Mouse (Mus musculus) ES-Bruce4 (cell line): Measurements from ENCODE around the gene AI464131. TPM values are rescaled to one million over a fixed set of nuclear protein-coding genes. Genes with fewer than 3 reads are reported as not detected.
A peak's percentile ranks its signal among the peaks of the same experiment; 100 is the strongest.

ENCODE experiments used
- H3K27ac ChIP-seq: 2 replicates; pipeline ENCODE4 v1.5.1; 2012; ENCODE audit warnings: low read length, inconsistent platforms; ENCODE audit not compliant: insufficient read depth
- H3K27me3 ChIP-seq: 2 replicates; pipeline ENCODE4 v1.6.1; 2012; ENCODE audit warnings: mild to moderate bottlenecking, low read length, inconsistent platforms; ENCODE audit not compliant: control insufficient read depth, poor library complexity, insufficient read depth, severe bottlenecking
- H3K36me3 ChIP-seq: 2 replicates; pipeline ENCODE4 v1.6.1; 2012; ENCODE audit warnings: inconsistent platforms, mild to moderate bottlenecking, low read length, moderate library complexity; ENCODE audit not compliant: control insufficient read depth, poor library complexity, insufficient read depth, severe bottlenecking
- H3K4me1 ChIP-seq: one replicate; pipeline ENCODE4 v1.8.1; 2011; ENCODE audit warnings: low read length; ENCODE audit not compliant: control insufficient read depth, insufficient read depth
- H3K4me3 ChIP-seq: 2 replicates; pipeline ENCODE4 v1.5.1; 2011; ENCODE audit warnings: low read depth, mild to moderate bottlenecking, low read length
- H3K9ac ChIP-seq: 2 replicates; pipeline ENCODE4 v1.6.1; 2012; ENCODE audit warnings: low read depth, mild to moderate bottlenecking, inconsistent platforms; ENCODE audit not compliant: poor library complexity, severe bottlenecking
- H3K9me3 ChIP-seq: replicated peaks from 2 replicates; pipeline ENCODE4 v1.6.1; 2012; ENCODE audit warnings: mild to moderate bottlenecking, low read length, inconsistent platforms; ENCODE audit not compliant: control insufficient read depth, poor library complexity, insufficient read depth, severe bottlenecking
- CTCF ChIP-seq: IDR thresholded peaks from one replicate; pipeline ENCODE4 v1.8.1; 2011; ENCODE audit warnings: low read depth, low read length
- EP300 ChIP-seq: IDR thresholded peaks from 2 replicates; pipeline ENCODE4 v1.6.1; 2011; ENCODE audit warnings: low read depth, low read length; ENCODE audit not compliant: insufficient read depth
- POLR2A ChIP-seq: IDR thresholded peaks from one replicate; pipeline ENCODE4 v1.8.1; 2011; ENCODE audit warnings: low read length; ENCODE audit not compliant: insufficient read depth
- polyA plus RNA-seq: library from polyadenylated mRNA; stranded (reverse); fragments of >200 nt; gene quantifications from 2 replicates; pipeline ENCODE4 v1.2.4, GENCODE M21; 2011; ENCODE audit warnings: low read depth; ENCODE audit not compliant: missing spikeins, insufficient read depth, insufficient read length

AI464131 gene
- 3.8 and 3.9 TPM in 2 replicates for polyA plus RNA-seq

- peaks cover 2% of the 10 kb centered on the region for H3K4me1 ChIP-seq
- no peaks in the 10 kb centered on the region for H3K27me3 ChIP-seq
- H3K36me3 ChIP-seq, result no peaks in the 10 kb centered on the region
- H3K27ac ChIP-seq, result no peak within 1 kb of the TSS
- peak within 1 kb of the TSS; percentile 23; the same call in 1 of the 2 replicates for H3K9ac ChIP-seq
- peak within 1 kb of the TSS; percentile 69 for H3K4me3 ChIP-seq
- no peaks in the 10 kb centered on the region for H3K9me3 ChIP-seq
- no peak for TF ChIP-seq CTCF
- TF ChIP-seq POLR2A, result peak; percentile 47
- 0 out of 2 replicates have a peak, but pooled peaks have one; percentile 3 for TF ChIP-seq EP300
Measured at GRCm38 (mm10) chr4:41502986-41503412, at the start of gene AI464131. AI464131 (minus strand) TSS chr4:41503076.

GRCm38 (mm10) chr4:41552529-41552928 lies 49.7 kb upstream of the AI464131 start:
- Histone ChIP-seq H3K9ac (no peak overlapping the region), H3K36me3 (no peaks in the 10 kb centered on the region), H3K9me3 (no peaks in the 10 kb centered on the region), H3K27me3 (no peaks in the 10 kb centered on the region), H3K27ac (no peak overlapping the region), H3K4me3 (no peak overlapping the region), H3K4me1 (no peaks in the 10 kb centered on the region)
- TF ChIP-seq POLR2A (no peak), CTCF (peak; percentile 68)

GRCm38 (mm10) chr4:41547086-41547485 lies 44.2 kb upstream of the AI464131 start:
- H3K27ac ChIP-seq, result no peak overlapping the region
- H3K4me3 ChIP-seq, result no peak overlapping the region
- no peaks in the 10 kb centered on the region for H3K36me3 ChIP-seq
- TF ChIP-seq CTCF (no peak), POLR2A (no peak), EP300 (no peak)
- no peaks in the 10 kb centered on the region for H3K4me1 ChIP-seq
- H3K27me3 ChIP-seq, result no peaks in the 10 kb centered on the region
- H3K9ac ChIP-seq, result no peak overlapping the region
- H3K9me3 ChIP-seq, result no peaks in the 10 kb centered on the region

GRCm38 (mm10) chr4:41545985-41546384 lies 43.1 kb upstream of the AI464131 start:
- Histone ChIP-seq H3K4me3 (no peak overlapping the region), H3K27ac (no peak overlapping the region), H3K9ac (no peak overlapping the region), H3K4me1 (no peaks in the 10 kb centered on the region), H3K9me3 (no peaks in the 10 kb centered on the region), H3K27me3 (no peaks in the 10 kb centered on the region), H3K36me3 (no peaks in the 10 kb centered on the region)
- TF ChIP-seq POLR2A (no peak), EP300 (no peak), CTCF (no peak)

GRCm38 (mm10) chr4:41542136-41542535 lies 39.3 kb upstream of the AI464131 start:
- Histone ChIP-seq H3K9me3 (no peaks in the 10 kb centered on the region), H3K36me3 (no peaks in the 10 kb centered on the region), H3K27ac (no peak overlapping the region), H3K9ac (no peak overlapping the region), H3K4me1 (no peaks in the 10 kb centered on the region), H3K4me3 (no peak overlapping the region), H3K27me3 (no peaks in the 10 kb centered on the region)
- TF ChIP-seq EP300, result no peak

GRCm38 (mm10) chr4:41534866-41535265 lies 32.0 kb upstream of the AI464131 start:
- H3K4me1 ChIP-seq, result no peaks in the 10 kb centered on the region
- TF ChIP-seq POLR2A, result no peak
- TF ChIP-seq CTCF, result no peak
- TF ChIP-seq EP300, result no peak
- no peaks in the 10 kb centered on the region for H3K36me3 ChIP-seq
- H3K4me3 ChIP-seq, result no peak overlapping the region
- H3K27me3 ChIP-seq, result no peaks in the 10 kb centered on the region
- H3K27ac ChIP-seq, result no peak overlapping the region
- H3K9me3 ChIP-seq, result no peaks in the 10 kb centered on the region
- no peak overlapping the region for H3K9ac ChIP-seq
